Mouse (Mus musculus) neutrophil, adult 5-6 weeks (primary cell): ENCODE measurements at regions not wholly inside any gene's neighbourhood (a gene's known extent, or its start where the extent isn't known, plus 50 kb on each side); places are given as distances from the start of the nearest gene placed in this dataset.

Source experiments
- ATAC-seq: fragments of 151-379, 151-347 bp; 2 replicates; pipeline ENCODE4 v1.8.0; 2017; ENCODE audit warnings: mild to moderate bottlenecking, moderate TSS enrichment; ENCODE audit not compliant: insufficient number of reproducible peaks, poor library complexity, low FRiP score, severe bottlenecking; ENCODE audit errors: extremely low read depth

- no peak for ATAC-seq
Measured at GRCm38 (mm10) chr4:105365076-105365475, 207.9 kb downstream of the Plpp3 start.

- no peak for ATAC-seq
Measured at GRCm38 (mm10) chr4:105376591-105376990, 219.4 kb downstream of the Plpp3 start.

- no peak for ATAC-seq
Measured at GRCm38 (mm10) chr4:105377469-105378187, 220.5 kb downstream of the Plpp3 start.

GRCm38 (mm10) chr4:105384826-105385225 lies 227.7 kb downstream of the Plpp3 start:
- no peak for ATAC-seq

GRCm38 (mm10) chr4:105385481-105385880 lies 228.3 kb downstream of the Plpp3 start:
- no peak for ATAC-seq

- ATAC-seq, result no peak
Measured at GRCm38 (mm10) chr4:105390378-105390777, 233.2 kb downstream of the Plpp3 start.

GRCm38 (mm10) chr4:105394366-105394765 lies 237.2 kb downstream of the Plpp3 start:
- no peak for ATAC-seq

- no peak for ATAC-seq
Measured at GRCm38 (mm10) chr4:105397451-105397850, 240.3 kb downstream of the Plpp3 start.

GRCm38 (mm10) chr4:105402021-105402420 lies 244.9 kb downstream of the Plpp3 start:
- no peak for ATAC-seq

- no peak for ATAC-seq
Measured at GRCm38 (mm10) chr4:105403169-105403568, 246.0 kb downstream of the Plpp3 start.

GRCm38 (mm10) chr4:105403686-105404085 lies 246.5 kb downstream of the Plpp3 start:
- ATAC-seq, result no peak

- ATAC-seq, result no peak
Measured at GRCm38 (mm10) chr4:105405728-105406127, 248.6 kb downstream of the Plpp3 start.

GRCm38 (mm10) chr4:105406786-105407464 lies 249.8 kb downstream of the Plpp3 start:
- no peak for ATAC-seq

- no peak for ATAC-seq
Measured at GRCm38 (mm10) chr4:105408896-105409295, 251.7 kb downstream of the Plpp3 start.

GRCm38 (mm10) chr4:105417166-105417565 lies 260.0 kb downstream of the Plpp3 start:
- no peak for ATAC-seq

GRCm38 (mm10) chr4:105422466-105422865 lies 265.3 kb downstream of the Plpp3 start:
- ATAC-seq, result no peak

- ATAC-seq, result no peak
Measured at GRCm38 (mm10) chr4:105423727-105424201, 266.6 kb downstream of the Plpp3 start.

GRCm38 (mm10) chr4:105425086-105425485 lies 267.9 kb downstream of the Plpp3 start:
- no peak for ATAC-seq

- no peak for ATAC-seq
Measured at GRCm38 (mm10) chr4:105427581-105427980, 270.4 kb downstream of the Plpp3 start.

GRCm38 (mm10) chr4:105429381-105430100 lies 272.4 kb downstream of the Plpp3 start:
- no peak for ATAC-seq
